Mouse (Mus musculus): ENCODE data around the gene Dusp28. TPM values are rescaled to one million over a fixed set of nuclear protein-coding genes. Genes with fewer than 3 reads are reported as not detected.

Dusp28 gene
- 33.7 and 37.0 TPM in 2 replicates for polyA plus RNA-seq (2012; rRNA removed)

GRCm38 (mm10) chr1:92906779-92907631 is at the start of gene Dusp28:
TSS of gene Dusp28 (plus strand) at chr1:92906981.

DNA sequence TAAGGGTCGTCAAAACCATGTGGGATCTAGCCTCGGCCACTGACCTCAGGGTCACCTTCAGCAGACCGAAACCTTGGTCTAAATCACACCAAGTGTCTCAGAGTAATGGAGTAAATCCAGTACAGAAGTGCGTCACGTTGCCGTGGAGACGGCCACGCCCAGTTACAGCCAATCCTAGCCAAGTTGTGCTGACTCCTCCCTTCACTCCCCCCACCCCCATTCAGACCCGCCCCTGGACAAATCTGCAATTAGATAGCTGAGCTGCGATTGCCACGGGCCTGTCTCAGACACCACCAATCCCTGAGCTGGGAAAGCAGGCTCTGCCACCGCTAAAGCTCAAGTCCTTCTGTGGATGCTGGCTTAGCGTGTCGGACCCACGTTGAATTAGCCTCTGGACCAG is 4.0 kb upstream of the Dusp28 start, which contains the start of gene Ankmy1:
Ankmy1 (minus strand) TSS at position 121 of the 400 bp plus-strand sequence.

DNA sequence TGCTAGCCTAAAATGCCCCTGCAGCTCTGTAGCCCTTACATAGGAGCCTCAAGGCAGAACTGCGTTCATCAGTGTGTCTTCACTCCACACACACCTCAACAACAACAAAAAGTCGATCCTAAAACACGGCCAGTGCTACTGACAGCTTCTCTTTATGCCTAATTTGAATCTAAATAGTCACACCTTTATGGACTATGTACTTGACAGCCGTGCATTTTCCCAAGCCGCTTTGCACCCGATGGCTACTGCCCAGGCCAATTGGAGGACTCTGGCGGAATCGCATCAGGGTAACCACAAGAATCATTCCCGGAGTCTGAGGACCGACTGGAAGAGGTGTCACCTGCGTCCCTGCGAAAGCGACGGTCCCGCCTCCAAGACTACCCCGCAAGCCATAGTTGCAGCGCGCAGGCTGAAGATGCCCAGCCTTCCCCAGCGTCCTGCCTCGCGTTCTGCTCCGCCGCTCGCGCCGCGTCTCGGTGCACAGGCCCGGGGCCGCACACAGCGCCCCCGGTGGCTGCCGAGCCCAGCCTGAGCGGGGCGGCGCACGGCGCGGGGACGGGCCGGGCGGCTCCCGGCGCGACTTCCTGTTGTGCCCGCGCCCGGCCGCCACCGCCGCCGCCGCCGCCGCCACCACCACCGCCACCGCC is 3.6 kb downstream of the Dusp28 start, which contains the start of gene Rnpepl1:
Rnpepl1 (plus strand) TSS at position 545 of the 647 bp plus-strand sequence.

GRCm38 (mm10) chr1:92934182-92934827 is 27.5 kb downstream of the Dusp28 start, which contains the start of gene Capn10:
TSS of gene Capn10 (plus strand) at chr1:92934376.

DNA sequence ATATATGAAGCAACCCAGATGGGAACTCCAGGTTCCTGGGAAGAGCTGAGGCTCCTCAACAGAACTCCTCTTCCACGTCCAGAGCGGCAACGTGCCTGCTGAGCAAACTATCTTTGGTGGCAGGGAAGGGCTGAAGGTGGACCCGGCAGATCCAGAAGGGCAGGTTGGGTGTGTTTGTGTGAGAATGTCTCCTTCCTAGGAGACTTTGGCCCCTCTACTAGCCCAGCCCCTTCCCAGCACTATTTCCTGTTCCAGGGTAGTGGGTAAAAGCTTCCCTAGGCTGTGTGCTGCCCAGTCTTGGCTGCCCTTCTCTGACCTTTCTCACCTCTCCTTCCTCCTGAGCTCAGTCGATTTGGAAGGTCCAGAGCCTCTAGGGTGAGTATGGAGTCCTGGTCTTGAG is 43.8 kb downstream of the Dusp28 start, which contains the start of gene Gpr35:
Gpr35 (plus strand) TSS at position 259 of the 400 bp plus-strand sequence.

Other genes starting within 250 kb of the Dusp28 start
- gene Gpc1, start 75.3 kb upstream of the Dusp28 start, polyA plus RNA-seq (2012; rRNA removed): 23.0 and 29.9 TPM in 2 replicates
- 0.03 and 0.07 TPM in 2 replicates for gene Ankmy1, start 4.1 kb upstream of the Dusp28 start, polyA plus RNA-seq (2012; rRNA removed)
- gene Rnpepl1, start 3.8 kb downstream of the Dusp28 start, polyA plus RNA-seq (2012; rRNA removed): 269 and 305 TPM in 2 replicates
- 30.4 and 35.9 TPM in 2 replicates for gene Capn10, start 27.4 kb downstream of the Dusp28 start, polyA plus RNA-seq (2012; rRNA removed)
- gene Gpr35, start 43.9 kb downstream of the Dusp28 start, polyA plus RNA-seq (2012; rRNA removed): 44.9 and 48.2 TPM in 2 replicates
- 1.1 and 13.3 TPM in 2 replicates for gene Aqp12, start 99.4 kb downstream of the Dusp28 start, polyA plus RNA-seq (2012; rRNA removed)
- gene Kif1a, start 195.0 kb downstream of the Dusp28 start, polyA plus RNA-seq (2012; rRNA removed): 4.7 and 5.3 TPM in 2 replicates
- not detected in 2 replicates for gene Agxt, start 228.3 kb downstream of the Dusp28 start, polyA plus RNA-seq (2012; rRNA removed)